Comparison of ENCODE assay signal across 13 mouse cellular contexts in genomic region chr2:95128721-95129120, GRCm38 (mm10).
"Had no signal": no experiment of that assay in that cellular context is flagged by ENCODE, and none has a peak within 500 bp of the region (broad histone marks: within the 10 kb centered on the region; RNA-seq: fewer than 3 reads in every experiment).

No protein-coding gene starts in this region.

- H3K27ac ChIP-seq: limb, embryonic 12.5 days; liver, embryonic 13.5 days; lung, embryonic 15.5 days; macrophage; midbrain, embryonic 12.5 days; neural tube, embryonic 12.5 days; stomach, postnatal 0 days had no signal

- H3K4me2 ChIP-seq: limb, embryonic 12.5 days; liver, embryonic 13.5 days; lung, embryonic 15.5 days; midbrain, embryonic 12.5 days; neural tube, embryonic 12.5 days had no signal

- H3K4me1 ChIP-seq: limb, embryonic 12.5 days; liver, embryonic 13.5 days; lung, embryonic 15.5 days; megakaryocyte, embryonic 14.5 days; midbrain, embryonic 12.5 days; neural tube, embryonic 12.5 days had no signal

- ATAC-seq: liver, postnatal 0 days had no signal

- H3K9ac ChIP-seq: limb, embryonic 12.5 days; liver, embryonic 13.5 days; liver, postnatal 0 days; lung, embryonic 15.5 days; midbrain, embryonic 12.5 days; neural tube, embryonic 12.5 days had no signal

- H3K27me3 ChIP-seq: limb, embryonic 12.5 days; liver, embryonic 13.5 days; lung, embryonic 15.5 days; megakaryocyte, embryonic 14.5 days; midbrain, embryonic 12.5 days; neural tube, embryonic 12.5 days had no signal

- H3K36me3 ChIP-seq: limb, embryonic 12.5 days; liver, embryonic 13.5 days; lung, embryonic 15.5 days; midbrain, embryonic 12.5 days; neural tube, embryonic 12.5 days had no signal

- DNase-seq: kidney, postnatal 14 days; liver; liver, embryonic 13.5 days; liver, postnatal 0 days; lung, postnatal 14 days; thymus, postnatal 4 days had no signal

- H3K4me3 ChIP-seq: limb, embryonic 12.5 days; liver, embryonic 13.5 days; lung, embryonic 15.5 days; megakaryocyte, embryonic 14.5 days; midbrain, embryonic 12.5 days; neural tube, embryonic 12.5 days had no signal

- H3K9me3 ChIP-seq: limb, embryonic 12.5 days; liver, embryonic 13.5 days; lung, embryonic 15.5 days; megakaryocyte, embryonic 14.5 days; midbrain, embryonic 12.5 days; neural tube, embryonic 12.5 days had no signal
